Mouse (Mus musculus): ENCODE results near the gene Rab30.

GRCm38 (mm10) chr7:92723750-92724149 is 17.7 kb upstream of the Rab30 start:
- TF ChIP-seq CTCF (conservative IDR thresholded peaks at IDR 0.05; ENCODE audit: low read length) (no peak), NANOG (IDR thresholded peaks at IDR 0.05; ENCODE audit: borderline replicate concordance, low read length) (no peak)

Data from E14TG2a.4 (cell line).